Mouse (Mus musculus) neural tube, embryonic 11.5 days (tissue): ENCODE results near the gene Ppp1r11. TPM values are rescaled to one million over a fixed set of nuclear protein-coding genes. Genes with fewer than 3 reads are reported as not detected.

Experiments used
- ATAC-seq: fragments of 200-750 bp; cut with Nextera tagmentation; 2 replicates; pipeline ENCODE4 v1.8.0; 2017; ENCODE audit warnings: moderate number of reproducible peaks, mild to moderate bottlenecking, moderate TSS enrichment, moderate library complexity; ENCODE audit not compliant: insufficient read depth, low FRiP score, low TSS enrichment
- DNase-seq: peaks from one replicate; pipeline ENCODE4 v3.0.0-alpha.2; 2015; ENCODE audit warnings: low spot score
- H3K27ac ChIP-seq: fragments of 300-500 bp; sonication (generic); 2 replicates; pipeline ENCODE4 v1.5.1; 2014; ENCODE audit warnings: low read depth, mild to moderate bottlenecking, low read length
- H3K27me3 ChIP-seq: fragments of 300-500 bp; sonication (generic); 2 replicates; pipeline ENCODE4 v1.6.1; 2014; ENCODE audit warnings: mild to moderate bottlenecking, low read length, mixed read lengths; ENCODE audit not compliant: control insufficient read depth, insufficient read depth
- H3K36me3 ChIP-seq: fragments of 300-500 bp; sonication (generic); 2 replicates; pipeline ENCODE4 v1.6.1; 2014; ENCODE audit warnings: mild to moderate bottlenecking, low read length, moderate library complexity, mixed read lengths; ENCODE audit not compliant: control insufficient read depth, insufficient read depth
- H3K4me1 ChIP-seq: fragments of 300-500 bp; sonication (generic); 2 replicates; pipeline ENCODE4 v1.6.1; 2014; ENCODE audit warnings: low read length, mixed read lengths; ENCODE audit not compliant: control insufficient read depth, insufficient read depth
- H3K4me2 ChIP-seq: fragments of 300-500 bp; sonication (generic); 2 replicates; pipeline ENCODE4 v1.6.1; 2014; ENCODE audit warnings: low read depth, mild to moderate bottlenecking, moderate library complexity
- H3K4me3 ChIP-seq: fragments of 300-500 bp; sonication (generic); 2 replicates; pipeline ENCODE4 v1.5.1; 2014; ENCODE audit warnings: low read depth, low read length
- H3K9ac ChIP-seq: fragments of 300-500 bp; sonication (generic); 2 replicates; pipeline ENCODE4 v1.6.1; 2014; ENCODE audit warnings: mild to moderate bottlenecking, low read length
- H3K9me3 ChIP-seq: fragments of 300-500 bp; sonication (generic); 2 replicates; pipeline ENCODE4 v1.6.1; 2016; ENCODE audit warnings: low read length; ENCODE audit not compliant: control insufficient read depth
- WGBS: fragments of 180-500 bp; shearing (Covaris S2); extraction: QIAGEN DNeasy Blood & Tissue Kit; methylation state at CpG from one replicate; pipeline ENCODE4 v1.1.7; 2014; 5-methylcytosine and 5-hydroxymethylcytosine counted together
- polyA plus RNA-seq: library from polyadenylated mRNA; unstranded; fragments of >200 nt; fragmentation: Nextera tagmentation; extraction: Ambion mirVana; gene quantifications from 2 replicates; pipeline ENCODE4 v1.2.1, GENCODE M21; 2014

The Ppp1r11 gene
- polyA plus RNA-seq, 1 experiment from 2014 or later: 162 TPM

DNA sequence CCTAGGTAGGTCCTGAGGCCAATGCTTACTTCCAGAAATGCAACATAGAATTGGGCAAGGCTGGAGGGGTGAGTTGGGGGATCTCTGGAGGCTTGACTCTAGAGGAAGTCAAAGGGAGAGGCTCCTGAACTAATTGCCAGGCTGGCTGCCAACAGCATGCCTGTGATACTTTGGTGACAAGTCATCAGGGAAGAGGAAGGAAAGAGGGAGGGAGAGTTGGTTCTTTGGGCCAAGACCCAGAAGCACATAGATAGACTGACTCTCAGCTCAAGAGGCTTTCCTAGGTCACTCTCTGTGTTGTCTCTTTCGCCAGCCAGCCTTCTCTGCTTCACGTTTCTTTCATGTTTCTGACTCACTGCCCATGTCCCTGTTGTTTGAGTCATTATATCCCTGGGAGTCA is 19.7 kb downstream of the Ppp1r11 start:
- Histone ChIP-seq H3K4me3 (no peak overlapping the region), H3K27ac (no peak overlapping the region), H3K27me3 (no peaks in the 10 kb centered on the region), H3K9ac (no peak overlapping the region), H3K9me3 (no peaks in the 10 kb centered on the region), H3K4me1 (no peaks in the 10 kb centered on the region), H3K36me3 (no peaks in the 10 kb centered on the region), H3K4me2 (no peak overlapping the region)
- DNase-seq: no peak
- WGBS: 83% methylated on average over 2 of the region's 2 CpGs
- no peak for ATAC-seq

DNA sequence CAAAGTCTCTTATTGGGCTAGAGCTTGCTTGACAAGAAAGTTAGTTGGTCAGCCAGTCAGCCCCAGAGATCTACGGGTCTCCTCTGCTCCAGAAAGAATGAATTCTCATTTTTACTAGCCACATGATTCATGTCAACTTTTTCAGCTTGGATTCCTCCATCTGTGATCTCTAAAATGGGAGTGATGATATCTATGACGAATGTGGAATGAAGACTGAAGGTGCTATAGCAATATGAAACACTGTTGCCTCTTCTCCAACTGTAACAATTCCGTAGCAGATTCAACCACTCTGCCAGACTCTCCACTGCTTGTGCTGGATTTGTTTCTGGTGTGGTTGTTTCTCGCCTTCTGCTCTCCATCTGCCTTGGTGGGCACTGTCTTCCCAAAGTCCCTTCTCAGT is 20.4 kb downstream of the Ppp1r11 start:
- Histone ChIP-seq H3K27me3 (no peaks in the 10 kb centered on the region), H3K36me3 (no peaks in the 10 kb centered on the region), H3K9me3 (no peaks in the 10 kb centered on the region), H3K4me1 (no peaks in the 10 kb centered on the region), H3K4me2 (no peak overlapping the region), H3K9ac (no peak overlapping the region), H3K4me3 (no peak overlapping the region), H3K27ac (no peak overlapping the region)
- WGBS: 79% methylated on average over 4 of the region's 4 CpGs
- DNase-seq (no peak), ATAC-seq (no peak)

DNA sequence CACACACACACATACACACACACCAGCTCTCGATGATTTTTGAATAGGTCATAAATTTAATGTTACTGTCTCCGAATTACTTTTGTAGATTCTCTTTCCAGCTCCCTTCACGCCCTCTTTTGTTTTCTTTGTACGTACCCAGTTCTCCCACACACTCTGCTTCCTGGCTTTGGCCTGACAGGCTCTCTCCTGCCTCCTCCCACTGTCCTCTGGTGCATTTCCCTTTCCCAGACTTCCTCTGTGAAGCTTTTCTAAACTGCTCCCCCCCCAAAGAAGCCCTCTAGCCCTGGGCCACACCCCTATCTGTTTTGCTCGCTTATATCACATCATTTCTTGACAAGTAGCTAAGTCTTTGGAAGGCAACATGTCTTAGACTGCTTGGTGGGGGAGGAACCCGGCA is 21.3 kb downstream of the Ppp1r11 start:
- H3K9me3 ChIP-seq: no peaks in the 10 kb centered on the region
- DNase-seq (no peak), ATAC-seq (no peak)
- no peaks in the 10 kb centered on the region for H3K4me1 ChIP-seq
- no peak overlapping the region for H3K4me3 ChIP-seq
- no peak overlapping the region for H3K27ac ChIP-seq
- H3K27me3 ChIP-seq: no peaks in the 10 kb centered on the region
- no peak overlapping the region for H3K4me2 ChIP-seq
- no peak overlapping the region for H3K9ac ChIP-seq
- WGBS: 74% methylated on average over 6 of the region's 6 CpGs
- no peaks in the 10 kb centered on the region for H3K36me3 ChIP-seq

DNA sequence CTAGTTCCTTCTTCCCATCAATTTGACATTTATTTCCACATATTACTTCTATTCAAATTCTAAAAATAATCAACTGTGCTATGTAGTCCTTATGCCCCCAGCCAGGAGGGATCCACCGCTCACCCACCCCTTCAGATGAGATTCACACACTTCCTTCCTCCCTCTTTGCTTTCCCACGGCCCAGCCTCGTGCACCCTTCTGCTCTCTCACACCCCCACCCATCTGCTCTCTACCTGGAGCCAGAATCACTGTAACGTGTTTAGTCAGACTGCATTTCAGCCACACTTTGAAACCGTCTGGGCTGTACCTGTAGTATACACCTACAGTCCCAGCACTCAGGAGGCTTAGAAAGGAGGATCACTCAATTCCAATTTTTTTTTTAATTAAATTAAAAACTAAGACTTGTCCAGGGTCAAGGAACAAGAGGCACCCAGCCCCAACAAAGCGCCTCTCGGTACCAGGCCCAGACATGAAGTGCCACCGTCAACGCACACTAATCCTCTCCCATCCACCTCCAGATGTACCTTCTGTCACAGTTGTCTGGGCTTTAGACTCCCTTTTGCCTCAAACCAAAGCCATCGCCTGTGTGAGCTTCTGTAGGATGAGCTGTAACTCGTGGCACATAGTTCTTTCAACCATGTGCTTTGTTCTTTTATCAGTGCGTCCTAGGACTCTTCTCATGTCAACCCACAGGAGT is 22.2 kb downstream of the Ppp1r11 start:
- ATAC-seq (no peak), DNase-seq (no peak)
- Histone ChIP-seq H3K27me3 (no peaks in the 10 kb centered on the region), H3K4me3 (no peak overlapping the region), H3K4me1 (no peaks in the 10 kb centered on the region), H3K9me3 (no peaks in the 10 kb centered on the region), H3K27ac (no peak overlapping the region), H3K9ac (no peak overlapping the region), H3K36me3 (no peaks in the 10 kb centered on the region), H3K4me2 (no peak overlapping the region)
- 78% methylated on average over 12 of the region's 12 CpGs for WGBS

DNA sequence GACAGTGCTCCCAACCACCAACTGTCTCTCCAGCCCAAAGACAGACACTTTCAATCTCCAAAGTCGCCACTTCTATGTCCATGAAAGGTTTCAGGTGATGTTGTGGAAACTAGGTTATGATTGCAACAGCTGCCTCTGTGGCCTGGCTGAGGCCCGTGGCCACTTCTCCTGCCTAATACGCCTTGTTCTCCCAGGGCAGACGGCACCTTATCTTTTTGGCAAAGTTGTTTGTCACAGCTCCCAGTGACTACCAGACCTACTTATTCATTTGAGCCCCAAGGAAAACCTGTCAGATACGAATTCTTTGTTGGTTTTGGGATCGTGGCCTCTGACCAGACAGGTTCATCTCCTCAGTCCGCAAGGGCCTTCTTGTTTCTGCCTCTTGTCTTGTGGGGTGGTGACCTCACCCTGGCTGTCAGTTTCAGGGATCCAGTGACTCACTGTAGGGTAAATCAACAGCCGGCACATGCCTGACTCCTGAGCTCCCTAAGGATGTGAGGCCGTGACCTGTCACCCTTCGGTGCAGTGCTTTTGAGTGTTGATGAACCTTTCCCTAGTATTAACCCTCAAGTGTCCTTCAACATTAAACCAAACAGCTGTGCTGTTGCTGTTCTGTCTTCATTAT is 23.9 kb downstream of the Ppp1r11 start:
- Histone ChIP-seq H3K36me3 (no peaks in the 10 kb centered on the region), H3K9me3 (no peaks in the 10 kb centered on the region), H3K4me2 (no peak overlapping the region), H3K4me1 (no peaks in the 10 kb centered on the region), H3K27me3 (no peaks in the 10 kb centered on the region), H3K4me3 (no peak overlapping the region), H3K9ac (no peak overlapping the region), H3K27ac (no peak overlapping the region)
- 63% methylated on average over 10 of the region's 10 CpGs for WGBS
- ATAC-seq (no peak), DNase-seq (no peak)

DNA sequence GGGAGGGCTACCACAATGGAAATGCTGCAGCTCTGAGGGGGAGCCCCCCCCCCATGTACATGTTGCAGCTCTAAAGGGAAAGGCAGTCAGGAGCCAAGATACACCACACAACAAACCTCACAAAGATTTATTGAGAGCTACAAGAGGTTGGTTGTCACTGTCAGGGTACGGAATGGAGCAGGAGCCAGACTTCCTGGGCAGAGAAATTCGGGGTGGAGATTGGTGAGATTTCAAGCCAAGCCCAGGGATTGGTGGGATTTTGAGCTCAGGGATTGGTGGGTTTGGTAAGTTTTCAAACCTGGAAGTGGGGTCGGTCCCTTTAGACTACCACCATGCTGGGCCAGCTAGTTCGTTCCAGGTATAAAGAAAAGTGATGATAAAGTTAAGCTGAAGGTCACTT is 28.1 kb downstream of the Ppp1r11 start:
- ATAC-seq (no peak), DNase-seq (no peak)
- H3K4me3 ChIP-seq: no peak overlapping the region
- H3K27me3 ChIP-seq: no peaks in the 10 kb centered on the region
- H3K9ac ChIP-seq: no peak overlapping the region
- H3K9me3 ChIP-seq: no peaks in the 10 kb centered on the region
- H3K4me1 ChIP-seq: no peaks in the 10 kb centered on the region
- WGBS: 70% methylated on average over 4 of the region's 4 CpGs
- no peak overlapping the region for H3K27ac ChIP-seq
- no peak overlapping the region for H3K4me2 ChIP-seq
- H3K36me3 ChIP-seq: no peaks in the 10 kb centered on the region

DNA sequence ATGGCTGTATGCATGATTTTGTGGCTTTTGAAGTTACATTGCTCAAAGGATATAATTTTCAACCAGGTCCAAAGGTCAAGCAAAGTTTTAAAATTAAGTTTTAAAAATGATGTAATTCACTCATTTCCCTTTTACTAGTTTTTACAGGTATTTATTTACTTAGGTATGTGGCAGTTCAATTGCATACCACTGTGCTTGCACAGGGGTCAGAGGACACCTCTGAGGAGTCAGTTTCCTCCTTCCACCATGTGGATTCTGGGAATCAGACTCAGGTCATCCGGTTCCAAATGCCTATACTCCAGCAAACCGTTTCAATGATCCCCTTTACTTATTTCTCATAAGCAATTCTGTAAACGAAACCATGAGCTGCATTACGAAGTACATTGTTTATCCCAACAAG is 28.8 kb downstream of the Ppp1r11 start:
- H3K9me3 ChIP-seq: no peaks in the 10 kb centered on the region
- H3K4me2 ChIP-seq: no peak overlapping the region
- no peak for DNase-seq
- no peak overlapping the region for H3K4me3 ChIP-seq
- H3K9ac ChIP-seq: no peak overlapping the region
- WGBS: 83% methylated on average over 4 of the region's 4 CpGs
- no peaks in the 10 kb centered on the region for H3K27me3 ChIP-seq
- no peak overlapping the region for H3K27ac ChIP-seq
- H3K36me3 ChIP-seq: no peaks in the 10 kb centered on the region
- no peaks in the 10 kb centered on the region for H3K4me1 ChIP-seq
- no peak for ATAC-seq

DNA sequence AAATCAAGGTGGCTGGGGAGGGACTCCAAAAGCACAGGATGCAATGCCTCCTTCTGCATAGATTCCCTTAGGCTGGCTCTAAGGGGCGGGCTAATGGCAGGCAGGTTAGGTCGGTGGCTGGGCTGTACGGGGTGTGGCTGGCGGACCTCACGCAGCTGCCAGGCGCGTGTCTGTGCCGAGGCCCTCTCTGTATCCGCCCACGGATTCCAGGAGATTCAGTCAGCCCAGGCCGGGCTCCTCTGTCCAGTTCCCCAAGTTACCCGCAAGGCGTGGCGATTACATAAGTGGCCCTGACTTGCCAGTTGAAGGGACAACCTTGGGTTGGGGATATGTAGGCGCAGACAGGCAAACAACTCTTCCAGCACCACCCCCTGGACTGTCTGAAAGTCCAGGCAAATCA is 31.3 kb downstream of the Ppp1r11 start:
- DNase-seq: no peak
- Histone ChIP-seq H3K9ac (no peak overlapping the region), H3K4me3 (no peak overlapping the region), H3K9me3 (no peaks in the 10 kb centered on the region), H3K4me2 (no peak overlapping the region), H3K4me1 (no peaks in the 10 kb centered on the region), H3K27me3 (no peaks in the 10 kb centered on the region), H3K36me3 (no peaks in the 10 kb centered on the region), H3K27ac (no peak overlapping the region)
- no peak for ATAC-seq
- 48% methylated on average over 15 of the region's 15 CpGs for WGBS

DNA sequence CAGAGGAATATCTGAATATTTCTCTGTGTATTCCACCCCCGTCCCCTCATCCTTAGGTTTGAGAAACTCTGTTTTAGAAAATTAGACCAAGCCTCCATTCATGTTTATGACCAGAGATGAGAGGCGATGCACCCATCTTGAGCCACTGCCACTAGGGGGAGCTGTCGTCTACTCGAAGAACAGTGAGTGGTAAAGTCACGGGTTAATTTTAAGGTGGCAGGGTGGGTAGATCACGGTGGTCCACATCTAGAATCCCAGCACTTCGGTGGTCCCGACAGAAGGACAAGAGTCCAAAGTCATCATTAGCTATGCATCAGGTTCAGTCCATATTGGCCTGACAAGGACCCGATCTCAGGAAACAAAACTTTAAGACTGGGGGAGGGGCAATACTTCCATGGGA is 36.5 kb downstream of the Ppp1r11 start:
- H3K27me3 ChIP-seq: no peaks in the 10 kb centered on the region
- ATAC-seq (no peak), DNase-seq (peak; percentile 61)
- no peak overlapping the region for H3K27ac ChIP-seq
- H3K4me2 ChIP-seq: no peak overlapping the region
- no peaks in the 10 kb centered on the region for H3K9me3 ChIP-seq
- no peaks in the 10 kb centered on the region for H3K36me3 ChIP-seq
- 13% methylated on average over 9 of the region's 9 CpGs for WGBS
- H3K4me3 ChIP-seq: no peak overlapping the region
- H3K9ac ChIP-seq: no peak overlapping the region
- no peaks in the 10 kb centered on the region for H3K4me1 ChIP-seq
